Mouse (Mus musculus): ENCODE results near the gene Lad1.

DNA sequence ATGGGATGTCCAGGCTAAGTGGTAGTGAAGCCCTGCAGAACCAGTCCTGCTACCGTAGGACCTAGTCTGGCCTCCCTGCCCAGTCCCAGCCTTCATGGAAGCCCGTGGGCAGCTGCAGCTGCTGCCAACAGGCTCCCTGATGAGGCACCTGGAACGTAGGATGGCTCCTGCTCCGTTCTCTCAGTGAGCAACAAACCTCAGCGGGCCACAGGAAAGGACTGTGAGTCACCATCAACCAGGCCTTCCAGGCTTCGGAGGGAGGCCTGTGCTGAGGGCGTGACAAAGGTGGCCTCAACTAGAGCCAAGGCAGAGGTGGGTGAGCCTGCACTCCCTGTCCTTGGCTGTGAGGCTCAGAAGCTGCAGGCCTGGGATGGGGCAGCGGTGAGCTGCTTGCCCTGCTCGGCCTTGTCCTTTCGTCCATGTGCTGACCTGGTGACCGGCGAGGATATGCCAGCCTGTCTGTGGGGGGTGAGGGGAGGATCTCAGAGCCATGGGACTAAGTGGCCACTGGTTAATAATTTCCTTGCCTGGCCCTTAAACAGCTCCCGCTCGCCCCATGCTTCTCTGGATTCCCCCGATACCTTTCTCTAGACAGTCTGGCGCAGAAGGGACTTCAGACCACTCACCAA, 2.5 kb downstream of the Lad1 start:
- TF ChIP-seq CTCF (IDR thresholded peaks at IDR 0.05; ENCODE audit: insufficient read depth, low read depth, low read length), result no peak
- TF ChIP-seq POLR2A (IDR thresholded peaks at IDR 0.05; ENCODE audit: insufficient read depth, low read depth, low read length), result no peak

Measured in olfactory bulb, adult 2 months (tissue).